In the genomic region with DNA sequence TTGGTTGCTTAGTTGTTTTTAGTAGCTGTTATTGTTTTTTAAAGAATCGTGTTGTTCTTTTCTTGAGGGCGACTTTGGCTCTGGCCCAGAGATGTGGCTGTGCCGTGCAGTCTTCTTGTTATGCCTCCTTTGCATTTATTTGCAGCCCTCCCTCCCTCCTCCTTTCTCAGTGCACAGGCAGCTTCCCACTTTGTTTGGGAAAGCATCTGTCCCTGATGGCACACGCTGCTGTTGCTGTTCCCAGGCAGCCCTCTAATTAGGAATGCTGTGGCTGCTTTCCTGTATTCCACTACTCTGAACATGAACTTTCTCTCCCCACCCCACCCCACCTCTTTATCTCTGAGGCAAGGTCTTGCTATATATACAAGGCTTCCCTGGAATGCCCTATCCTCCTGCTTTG, we compare ENCODE assay signal across 10 mouse cellular contexts. TPM values are rescaled to one million over a fixed set of nuclear protein-coding genes. Genes with fewer than 3 reads are reported as not detected.
DNase-seq lines count a peak whose midpoint lies in the region; ATAC-seq and TF ChIP-seq lines count a peak whose summit lies in the region.
"Had no signal": no experiment of that assay in that cellular context is flagged by ENCODE, and none has a peak within 500 bp of the region (broad histone marks: within the 10 kb centered on the region; RNA-seq: fewer than 3 reads in every experiment).

No protein-coding gene starts in this region.

- H3K4me3 ChIP-seq in embryonic facial prominence, embryonic 11.5 days (ENCODE audit: low read depth, low read length), result no peak overlapping the region
- H3K4me3 ChIP-seq in embryonic facial prominence, embryonic 10.5 days, result no peak overlapping the region
- no peak overlapping the region for H3K4me3 ChIP-seq in midbrain, embryonic 16.5 days (ENCODE audit: low read depth, low read length)
- H3K4me3 ChIP-seq in lung, postnatal 0 days (ENCODE audit: low read depth, low read length), result no peak overlapping the region

- ATAC-seq in embryonic facial prominence, embryonic 11.5 days (replicated peaks; ENCODE audit: insufficient number of reproducible peaks, low FRiP score, low TSS enrichment, low read depth), result peak; percentile 43; the same call in 1 of the 2 replicates
- peak; percentile 57 for ATAC-seq in midbrain, embryonic 16.5 days
- ATAC-seq in lung, postnatal 0 days, result no peak
- ATAC-seq in megakaryocyte, adult 5-6 weeks (ENCODE audit: poor library complexity, severe bottlenecking), result no peak

- peak; percentile 6 for DNase-seq in embryonic facial prominence, embryonic 11.5 days (ENCODE audit: low spot score)
- no peak for DNase-seq in embryonic facial prominence, embryonic 10.5 days (ENCODE audit: low spot score)
- peak; percentile 84 for DNase-seq in layer of hippocampus, adult 9-11 months
- DNase-seq in telencephalon, adult 2 months (ENCODE audit: low read depth, low spot score), result peak; percentile 82
- no peak for DNase-seq in lung, postnatal 0 days (ENCODE audit: low spot score)
- DNase-seq in kidney, postnatal 25 days, result no peak
- DNase-seq: liver; thymus, postnatal 25 days had no signal

- 39% methylated on average over 4 of the region's 4 CpGs for WGBS in embryonic facial prominence, embryonic 11.5 days
- 42% methylated on average over 4 of the region's 4 CpGs for WGBS in embryonic facial prominence, embryonic 10.5 days
- 10% methylated on average over 4 of the region's 4 CpGs for WGBS in midbrain, embryonic 16.5 days
- 48% methylated on average over 4 of the region's 4 CpGs for WGBS in lung, postnatal 0 days

- H3K4me1 ChIP-seq in embryonic facial prominence, embryonic 11.5 days (ENCODE audit: control insufficient read depth, insufficient read depth, low read length), result no peaks in the 10 kb centered on the region
- H3K4me1 ChIP-seq in embryonic facial prominence, embryonic 10.5 days, result peaks cover 25% of the 10 kb centered on the region
- peaks cover 20% of the 10 kb centered on the region for H3K4me1 ChIP-seq in midbrain, embryonic 16.5 days (ENCODE audit: control insufficient read depth, insufficient read depth, low read length)
- H3K4me1 ChIP-seq in lung, postnatal 0 days (ENCODE audit: insufficient read depth, low read depth, low read length), result no peaks in the 10 kb centered on the region

- H3K4me2 ChIP-seq in embryonic facial prominence, embryonic 11.5 days (ENCODE audit: low read depth, low read length), result no peak overlapping the region
- H3K4me2 ChIP-seq in midbrain, embryonic 16.5 days (ENCODE audit: low read length), result no peak overlapping the region
- no peak overlapping the region for H3K4me2 ChIP-seq in lung, postnatal 0 days (replicated peaks; ENCODE audit: low read depth, low read length)

- no peak for TF ChIP-seq EP300 in lung, postnatal 0 days (IDR thresholded peaks at IDR 0.05)

- no peak overlapping the region for H3K9ac ChIP-seq in embryonic facial prominence, embryonic 11.5 days (replicated peaks; ENCODE audit: low read length)
- H3K9ac ChIP-seq in midbrain, embryonic 16.5 days (ENCODE audit: low read depth, low read length), result no peak overlapping the region
- H3K9ac ChIP-seq in lung, postnatal 0 days (replicated peaks; ENCODE audit: low read depth), result no peak overlapping the region

- H3K27ac ChIP-seq in embryonic facial prominence, embryonic 11.5 days (replicated peaks; ENCODE audit: low read depth, low read length), result no peak overlapping the region
- H3K27ac ChIP-seq in embryonic facial prominence, embryonic 10.5 days (replicated peaks), result no peak overlapping the region
- H3K27ac ChIP-seq in midbrain, embryonic 16.5 days (ENCODE audit: low read length), result peak overlapping the region; percentile 44; the same call in 1 of the 2 replicates
- H3K27ac ChIP-seq in lung, postnatal 0 days (ENCODE audit: low read length), result no peak overlapping the region

- H3K36me3 ChIP-seq in embryonic facial prominence, embryonic 11.5 days (replicated peaks; ENCODE audit: control insufficient read depth, insufficient read depth, low read depth, low read length), result no peaks in the 10 kb centered on the region
- H3K36me3 ChIP-seq in embryonic facial prominence, embryonic 10.5 days (replicated peaks), result peaks cover 7% of the 10 kb centered on the region; the same call in 1 of the 2 replicates
- H3K36me3 ChIP-seq in midbrain, embryonic 16.5 days (ENCODE audit: control insufficient read depth, insufficient read depth, low read length), result peaks cover 11% of the 10 kb centered on the region
- no peaks in the 10 kb centered on the region for H3K36me3 ChIP-seq in lung, postnatal 0 days (ENCODE audit: insufficient read depth, low read length)

- no peaks in the 10 kb centered on the region for H3K9me3 ChIP-seq in embryonic facial prominence, embryonic 11.5 days (replicated peaks; ENCODE audit: control insufficient read depth, low read length)
- H3K9me3 ChIP-seq in embryonic facial prominence, embryonic 10.5 days, result no peaks in the 10 kb centered on the region
- no peaks in the 10 kb centered on the region for H3K9me3 ChIP-seq in midbrain, embryonic 16.5 days (replicated peaks; ENCODE audit: control insufficient read depth, low read length, poor library complexity, severe bottlenecking)
- no peaks in the 10 kb centered on the region for H3K9me3 ChIP-seq in lung, postnatal 0 days (ENCODE audit: low read length)

- H3K27me3 ChIP-seq in embryonic facial prominence, embryonic 11.5 days (ENCODE audit: control insufficient read depth, insufficient read depth, low read length), result no peaks in the 10 kb centered on the region
- H3K27me3 ChIP-seq in embryonic facial prominence, embryonic 10.5 days (replicated peaks; ENCODE audit: low read depth, poor library complexity, severe bottlenecking), result no peaks in the 10 kb centered on the region
- H3K27me3 ChIP-seq in midbrain, embryonic 16.5 days (ENCODE audit: control insufficient read depth, insufficient read depth, low read depth, low read length), result no peaks in the 10 kb centered on the region
- H3K27me3 ChIP-seq in lung, postnatal 0 days (replicated peaks; ENCODE audit: insufficient read depth, low read length), result no peaks in the 10 kb centered on the region

- TF ChIP-seq CTCF in lung, postnatal 0 days (IDR thresholded peaks at IDR 0.05), result no peak

RNA-seq across cellular contexts. Expression of gene Adcyap1r1, which starts 32.4 kb away (rescaled TPM):
- polyA plus RNA-seq in embryonic facial prominence, embryonic 11.5 days (2014; fragmentation: Nextera tagmentation; extraction: Ambion mirVana), result 2.5 and 3.7 TPM in 2 replicates
- 4.4 and 9.7 TPM in 2 replicates for polyA plus RNA-seq in embryonic facial prominence, embryonic 10.5 days (2016; fragmentation: Nextera tagmentation; extraction: Ambion mirVana)
- 46.9 and 60.8 TPM in 2 replicates for polyA plus RNA-seq in midbrain, embryonic 16.5 days (2015; fragmentation: Nextera tagmentation; extraction: Ambion mirVana)
- 0.11 and 0.23 TPM in 2 replicates for polyA plus RNA-seq in lung, postnatal 0 days (2015; fragmentation: Nextera tagmentation; extraction: Ambion mirVana)
- total RNA-seq in megakaryocyte, adult 5-6 weeks (2015), result 0.25 TPM in 1 of 2 replicates, not detected in the other
- 0.15 and 0.24 TPM in 2 replicates for total RNA-seq in megakaryocyte, adult 5-6 weeks (2017)

Comparison
In these comparisons a context has a peak if more than half of its experiments do, and no peak if none do; other contexts are left out.
1. DNase-seq: peak in embryonic facial prominence, embryonic 11.5 days (single experiment), layer of hippocampus, adult 9-11 months (single experiment) and telencephalon, adult 2 months (single experiment); none in embryonic facial prominence, embryonic 10.5 days (single experiment), lung, postnatal 0 days (single experiment) and kidney, postnatal 25 days (0 of 2).
2. ATAC-seq: peak in embryonic facial prominence, embryonic 11.5 days (single experiment) and midbrain, embryonic 16.5 days (single experiment); none in lung, postnatal 0 days (single experiment) and megakaryocyte, adult 5-6 weeks (single experiment).